Mouse (Mus musculus) kidney, postnatal 36 days (tissue): ENCODE data around the gene Gna13.

Source experiments
- DNase-seq, 2 experiments: peaks; one replicate each; pipeline ENCODE4 v3.0.0; 2021 to 2022; ENCODE audit warnings: mixed read lengths in 2 of 2

Gene Gna13

DNA sequence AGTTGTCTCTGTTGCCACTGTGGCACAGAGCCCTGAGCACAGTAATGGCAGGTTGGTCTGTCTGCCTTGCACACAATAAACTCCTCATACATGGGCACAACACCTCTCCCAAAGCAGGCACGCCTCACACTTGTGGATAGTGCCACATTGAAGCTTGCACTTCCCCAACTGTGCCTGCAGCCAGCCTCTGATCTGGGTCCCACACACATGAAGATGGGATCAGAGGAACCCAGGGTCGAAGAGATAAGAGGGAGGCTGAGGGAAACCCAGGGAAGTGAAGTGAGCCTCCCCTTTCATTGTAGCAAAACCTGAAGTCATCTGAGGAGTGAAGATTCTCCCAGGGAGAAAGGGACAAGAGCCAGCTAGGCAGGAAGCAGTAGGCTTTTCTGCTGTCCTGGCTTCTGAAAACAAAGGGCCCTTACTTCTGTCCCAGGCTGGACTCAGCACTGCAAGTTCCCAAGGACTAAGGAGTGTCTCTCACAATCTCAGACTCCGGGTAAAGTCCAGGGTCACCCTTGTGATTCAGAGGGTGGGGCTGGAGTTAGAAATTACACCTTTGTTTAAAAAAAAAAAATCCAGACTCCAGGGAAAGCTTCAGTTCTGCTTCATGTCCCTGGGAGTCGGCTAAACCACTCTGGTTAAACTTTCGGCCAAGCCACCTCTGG, 12.8 kb upstream of the Gna13 start:
- peak; percentile 76 to 85 for DNase-seq

DNA sequence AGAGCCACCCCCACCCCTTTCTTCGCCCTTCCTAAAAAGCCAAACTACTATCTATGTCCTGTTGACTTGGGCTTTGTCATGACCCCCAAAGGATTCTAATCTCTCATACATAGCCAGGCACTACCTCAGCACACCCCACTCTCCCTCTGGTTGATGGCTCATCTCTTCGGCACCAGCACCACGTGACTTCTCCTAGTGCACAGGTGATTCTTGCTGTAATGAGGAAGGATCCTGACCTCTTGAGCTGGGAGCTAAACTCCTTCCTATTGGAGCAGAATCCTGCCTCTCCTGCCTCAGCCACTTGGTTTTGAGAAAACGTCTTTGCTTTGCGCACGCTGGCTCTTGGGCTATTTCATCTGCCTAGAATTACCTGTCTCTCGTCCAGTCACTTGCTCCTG, 12.3 kb upstream of the Gna13 start:
- peak; percentile 57 to 60 for DNase-seq

DNA sequence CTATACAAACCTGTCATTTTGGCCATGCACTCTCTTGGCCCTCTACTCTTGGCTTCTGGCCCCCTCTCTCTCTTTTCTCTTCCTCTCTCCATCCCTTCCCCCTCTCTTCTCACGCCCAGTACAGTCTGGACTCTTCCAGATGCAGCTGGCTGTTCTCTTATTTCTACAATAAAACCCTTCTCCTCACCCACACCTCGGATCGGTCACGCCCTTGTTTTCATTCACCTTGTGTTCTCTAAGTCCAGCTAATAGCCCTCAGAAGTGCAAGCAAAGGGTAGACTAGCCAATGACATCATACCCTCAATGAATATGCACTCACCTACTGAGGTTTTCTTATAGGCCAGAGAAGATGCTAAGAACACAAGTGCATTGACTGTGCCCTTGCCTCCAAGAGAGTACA, 11.1 kb upstream of the Gna13 start:
- DNase-seq, result no peak

DNA sequence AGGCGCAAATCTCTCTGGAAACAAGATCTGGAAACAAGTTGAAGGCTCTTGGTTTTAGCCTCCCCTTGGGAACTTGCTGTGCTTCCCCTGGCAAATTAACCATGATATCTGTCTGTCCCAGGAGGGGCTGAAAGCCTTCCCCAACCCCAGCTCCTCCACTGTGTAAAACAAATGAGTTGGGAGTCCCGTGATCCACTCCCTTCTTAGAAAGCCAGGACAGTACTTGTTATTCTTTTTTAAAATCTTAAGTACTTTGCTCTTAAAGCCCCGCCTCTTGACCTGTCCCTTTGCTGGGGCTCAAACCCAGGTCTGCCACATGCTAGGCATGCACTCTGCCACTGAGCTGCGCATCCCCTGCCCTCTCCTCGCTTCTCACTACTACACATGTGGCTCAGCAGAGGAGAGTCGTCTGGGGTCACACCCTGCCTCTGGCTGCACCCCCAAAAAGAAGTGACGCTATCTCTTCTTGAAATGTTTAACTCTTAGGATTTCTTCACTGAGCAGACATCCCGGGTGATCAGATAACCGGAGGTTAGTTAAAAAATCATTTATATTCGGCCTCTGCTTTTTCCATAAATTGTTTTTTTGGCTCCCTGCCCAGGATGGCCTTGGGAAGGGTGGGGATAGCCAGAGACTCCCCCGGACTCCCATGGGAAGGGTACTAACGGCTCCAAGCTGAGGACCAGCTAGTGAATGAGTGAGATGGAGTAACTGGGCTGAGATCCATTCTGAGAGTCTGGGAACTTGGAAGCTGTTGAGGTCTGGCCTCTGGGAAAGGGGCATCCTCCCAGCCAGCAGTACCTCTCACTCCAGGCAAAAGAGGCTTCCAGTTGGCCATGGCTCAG, 9.0 kb upstream of the Gna13 start:
- no peak for DNase-seq

DNA sequence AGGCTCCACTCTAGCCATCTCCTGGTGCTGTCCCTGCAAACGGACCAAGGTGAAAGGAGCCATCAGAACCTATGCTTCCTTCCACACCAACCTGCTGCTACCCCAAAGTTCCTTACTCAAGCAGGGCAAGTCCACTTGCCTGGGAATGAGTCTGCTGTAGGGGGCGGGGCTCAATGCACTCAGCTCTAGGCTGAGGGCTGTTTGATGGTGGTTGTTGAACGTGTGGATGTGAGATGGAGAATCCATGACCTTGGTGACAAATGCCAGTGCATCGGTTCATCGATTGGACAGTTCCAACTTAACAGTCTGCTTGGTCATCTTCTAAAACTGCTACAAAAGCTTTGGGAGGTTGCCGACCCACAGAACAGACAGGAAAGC, 8.4 kb upstream of the Gna13 start:
- DNase-seq, result no peak

DNA sequence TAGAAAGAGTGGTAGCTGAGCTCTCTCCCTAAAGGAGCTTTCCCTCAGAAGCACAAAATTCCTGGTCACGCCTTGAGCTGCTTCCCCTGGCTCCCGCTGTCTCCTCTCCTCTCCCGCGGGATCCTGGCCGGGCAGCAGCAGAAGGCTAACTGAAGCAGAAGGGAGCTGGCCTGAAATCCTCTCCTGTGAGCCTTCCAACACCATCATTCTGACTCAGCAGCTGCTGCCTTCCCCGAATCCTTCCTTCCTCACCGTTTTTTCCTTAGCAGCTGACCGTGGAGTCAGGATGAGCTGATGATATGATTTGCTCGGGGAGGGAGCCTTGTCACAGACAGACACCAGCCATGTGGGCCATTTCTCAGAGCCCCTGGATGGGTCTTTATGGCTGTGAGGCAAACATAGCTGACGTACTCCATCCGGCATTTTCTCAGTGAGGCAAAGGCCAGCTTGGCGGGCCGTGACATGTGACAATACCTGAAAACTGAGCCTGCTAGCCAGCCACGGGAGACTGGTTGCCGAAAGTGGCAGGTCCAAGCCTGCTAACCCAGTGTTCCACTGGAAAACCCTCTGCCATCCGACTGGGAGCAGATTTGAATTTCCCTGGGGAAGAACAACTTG, 6.8 kb upstream of the Gna13 start:
- peak in 1 of 2 experiments; percentile 48 for DNase-seq

DNA sequence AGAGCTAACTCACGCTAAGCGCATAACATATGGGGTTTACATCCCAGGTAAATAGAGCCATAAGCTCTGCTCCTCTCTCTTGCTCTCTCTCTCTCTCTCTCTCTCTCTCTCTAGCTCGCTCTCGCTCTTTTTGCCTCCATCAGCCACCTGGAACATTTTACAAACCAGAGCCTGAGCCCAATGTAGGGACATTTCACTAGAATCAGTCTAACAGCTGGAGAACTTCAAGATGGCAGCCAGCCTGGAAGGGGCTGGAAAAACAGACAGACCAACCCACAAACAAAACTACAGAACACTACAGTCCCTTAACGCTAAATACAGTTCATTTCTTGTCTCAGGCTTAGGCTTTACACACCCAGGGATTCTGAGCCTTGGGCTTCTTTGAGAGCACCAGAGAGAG, 5.5 kb upstream of the Gna13 start:
- no peak for DNase-seq

DNA sequence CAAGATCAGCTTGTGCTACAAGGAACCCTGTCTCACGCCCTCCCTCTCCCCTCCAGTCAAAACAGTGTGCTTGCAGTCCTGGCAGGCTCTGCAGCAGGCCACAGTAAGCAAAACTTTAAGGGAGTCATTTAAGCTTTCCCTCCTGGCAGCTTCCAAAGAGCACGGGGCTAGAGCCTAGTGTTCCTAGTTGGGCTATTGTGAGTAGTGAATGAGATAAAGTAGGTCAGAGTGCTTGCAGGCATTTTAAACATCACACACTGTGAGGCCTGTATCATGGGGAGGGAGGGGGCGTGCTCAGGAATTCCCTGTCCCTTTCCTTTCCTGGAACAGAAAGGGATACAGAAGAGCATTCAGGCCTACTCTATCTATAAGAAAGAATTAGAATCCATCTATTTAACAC, 4.1 kb upstream of the Gna13 start:
- DNase-seq, result no peak

DNA sequence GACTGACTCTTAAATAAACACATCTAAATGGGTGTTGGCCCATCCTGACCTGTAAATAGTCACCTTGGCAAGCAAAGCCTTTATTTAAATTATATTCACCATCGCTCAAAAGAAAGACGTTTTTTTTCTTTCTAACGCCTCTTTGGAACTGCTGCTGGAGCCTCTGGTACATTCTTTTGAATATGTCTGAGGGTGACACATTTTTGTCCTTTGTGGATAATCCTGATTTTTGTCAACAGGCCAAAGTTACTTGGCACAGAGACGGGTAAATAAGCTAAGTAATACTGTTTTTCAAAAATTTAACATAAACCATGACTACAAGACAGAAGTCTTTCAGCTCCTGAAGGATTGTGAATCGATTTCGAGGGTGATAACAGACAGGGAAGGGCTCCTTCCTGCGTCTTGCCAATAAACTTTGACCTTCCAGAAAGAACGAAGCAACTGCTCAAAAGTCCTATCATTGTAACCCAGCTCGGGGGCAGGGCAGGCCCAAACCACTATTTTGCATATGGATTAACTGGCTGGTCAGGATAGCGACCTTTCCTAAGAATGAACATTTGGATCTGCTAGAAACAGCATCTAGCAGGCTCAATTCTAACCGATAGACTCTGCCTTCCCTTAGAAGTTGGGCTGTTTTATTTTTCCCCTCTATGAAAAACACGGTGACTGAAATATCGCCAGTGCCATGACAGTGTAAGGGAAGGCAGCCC, 3.4 kb upstream of the Gna13 start:
- no peak for DNase-seq

DNA sequence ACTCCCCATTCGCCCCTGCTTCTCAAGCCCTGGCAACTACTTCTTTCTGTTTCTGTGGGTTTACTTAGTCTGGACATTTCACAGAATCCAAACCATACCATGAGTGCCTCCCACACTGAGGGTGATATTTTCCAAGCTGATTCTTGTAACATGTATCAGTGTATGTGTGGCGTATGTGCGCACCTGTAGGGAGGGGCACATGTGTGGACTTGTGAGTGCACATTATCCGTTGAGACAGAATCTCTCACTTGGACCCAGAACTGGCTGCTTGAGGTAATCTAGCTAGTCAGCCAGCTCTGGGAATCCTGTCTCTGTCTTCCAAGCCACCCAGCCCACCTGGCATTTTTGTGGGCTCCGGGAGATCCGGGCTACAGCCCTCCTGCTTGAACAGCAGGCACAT, 2.5 kb upstream of the Gna13 start:
- DNase-seq, result no peak

DNA sequence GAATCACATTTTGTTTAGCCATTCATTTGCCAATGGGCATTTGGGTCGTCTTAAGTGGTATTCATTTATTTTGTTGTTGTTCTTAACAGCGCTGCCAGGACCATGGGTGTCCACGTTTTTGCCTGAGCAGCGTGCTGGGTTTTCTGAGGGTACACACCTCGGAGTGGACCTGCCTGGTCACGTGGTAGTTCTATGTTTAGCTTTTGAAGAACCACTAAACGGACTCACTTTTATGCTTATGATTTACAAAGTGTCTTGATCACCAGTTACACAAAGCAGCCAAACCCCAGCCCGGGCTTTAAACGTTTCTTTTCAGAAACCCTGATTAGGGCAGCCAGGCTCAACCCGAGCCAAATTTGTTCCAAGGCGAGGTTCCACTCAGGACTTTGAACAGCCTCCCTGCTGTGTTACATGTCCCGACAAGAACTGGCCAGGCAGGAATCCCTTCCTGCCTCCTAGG, 2.0 kb upstream of the Gna13 start:
- peak; percentile 63 to 68 for DNase-seq

DNA sequence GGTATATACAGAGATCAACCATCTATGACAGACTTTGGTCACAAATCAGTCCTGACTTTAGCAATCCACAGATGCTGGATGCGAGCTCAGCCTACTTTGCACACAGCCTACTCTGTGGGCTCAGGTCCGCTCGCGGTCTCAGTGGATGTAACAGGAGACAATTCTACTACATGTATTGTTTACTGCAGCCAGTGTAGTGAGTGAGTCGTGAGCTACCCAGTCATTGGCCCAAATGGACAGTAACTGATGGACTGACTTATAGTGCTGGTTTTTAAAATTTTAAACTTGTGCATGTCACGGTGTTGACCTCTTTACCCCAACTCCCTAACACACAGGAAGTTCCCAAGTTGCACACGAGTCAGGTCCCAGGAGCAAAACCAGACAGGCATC, 1.4 kb upstream of the Gna13 start:
- DNase-seq, result no peak

DNA sequence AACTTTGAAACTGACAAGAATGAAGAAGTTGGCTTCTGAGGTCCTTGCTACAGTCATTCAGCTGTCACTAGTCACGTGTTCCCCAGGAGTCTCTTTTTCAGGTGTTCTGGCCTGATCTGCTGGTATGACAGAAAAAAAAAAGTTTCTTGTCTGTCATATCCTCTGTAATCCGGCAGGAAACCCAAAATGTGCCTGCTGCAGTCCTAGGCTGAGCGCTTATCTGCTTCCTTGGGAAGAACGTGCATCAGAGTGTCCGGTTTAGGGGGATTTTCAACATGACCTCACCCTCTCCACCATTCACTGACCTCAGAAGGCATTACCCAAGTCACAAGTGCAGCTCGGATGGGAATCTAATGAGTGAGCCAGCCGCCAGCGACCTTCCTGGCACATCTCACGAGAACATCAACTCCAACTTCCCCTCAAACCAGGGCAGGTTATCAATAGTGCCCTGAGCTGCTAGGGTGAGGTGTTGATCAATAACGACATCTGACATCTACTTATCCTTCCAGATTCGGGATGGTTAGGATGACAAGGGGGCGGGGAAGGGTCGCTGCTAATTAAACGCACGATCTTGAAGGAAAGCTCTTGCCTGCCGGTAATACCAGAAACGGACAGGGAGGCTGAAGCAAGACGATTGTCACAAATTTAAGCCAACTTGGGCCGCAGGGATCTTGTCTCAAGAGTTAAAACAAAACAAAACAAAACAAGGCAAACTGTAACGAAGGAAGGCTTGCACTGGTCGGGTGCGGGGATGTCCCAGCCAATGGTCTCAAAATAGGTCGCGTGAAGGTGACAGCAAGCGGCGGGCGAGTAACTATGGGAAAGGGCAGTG, 784 bp upstream of the Gna13 start:
- peak; percentile 53 to 54 for DNase-seq

DNA sequence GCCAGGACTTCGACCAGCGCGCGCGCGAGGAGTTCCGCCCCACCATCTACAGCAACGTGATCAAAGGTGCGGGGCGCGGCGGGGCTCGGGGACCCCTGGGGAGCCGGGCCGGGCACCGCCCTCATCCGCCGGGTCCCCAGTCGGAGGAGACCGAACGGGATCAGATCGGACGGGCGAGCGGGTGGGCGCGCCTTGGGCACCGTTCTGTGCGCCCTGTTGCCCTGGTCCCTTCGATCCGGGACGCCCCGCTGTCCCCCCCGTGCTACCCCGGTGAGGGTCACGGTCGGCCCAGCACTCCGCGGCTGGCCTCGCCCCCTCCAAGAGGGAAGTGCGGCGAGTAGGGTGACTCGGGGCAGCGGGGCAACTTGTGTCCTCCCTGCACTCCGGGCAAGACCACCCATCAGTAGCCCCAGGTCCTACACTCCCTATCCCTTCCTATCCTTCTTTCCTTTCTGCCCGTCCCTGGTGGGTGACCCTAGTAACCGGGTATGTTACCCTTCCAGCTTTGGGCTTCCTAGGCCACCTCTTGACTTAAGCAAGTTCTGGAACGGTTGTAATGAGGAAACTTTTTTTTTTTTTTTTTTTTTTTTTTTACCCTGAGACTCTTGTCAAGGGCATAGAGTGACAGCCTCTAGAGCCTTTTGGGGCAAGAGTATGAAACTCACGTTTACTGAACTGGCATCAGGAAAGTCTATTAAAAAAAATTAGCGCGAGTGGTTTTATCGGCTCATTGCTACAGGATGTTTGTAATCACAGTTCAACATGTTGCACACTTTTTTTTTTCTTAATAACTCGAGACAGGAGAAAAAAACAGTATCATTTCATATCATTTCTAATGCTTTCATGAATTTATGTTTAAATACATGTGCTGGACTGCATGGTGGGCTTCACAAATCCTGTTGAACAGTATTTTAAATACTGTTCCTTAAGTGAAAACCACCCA, 831 bp downstream of the Gna13 start:
- peak in 1 of 2 experiments; percentile 65 for DNase-seq

DNA sequence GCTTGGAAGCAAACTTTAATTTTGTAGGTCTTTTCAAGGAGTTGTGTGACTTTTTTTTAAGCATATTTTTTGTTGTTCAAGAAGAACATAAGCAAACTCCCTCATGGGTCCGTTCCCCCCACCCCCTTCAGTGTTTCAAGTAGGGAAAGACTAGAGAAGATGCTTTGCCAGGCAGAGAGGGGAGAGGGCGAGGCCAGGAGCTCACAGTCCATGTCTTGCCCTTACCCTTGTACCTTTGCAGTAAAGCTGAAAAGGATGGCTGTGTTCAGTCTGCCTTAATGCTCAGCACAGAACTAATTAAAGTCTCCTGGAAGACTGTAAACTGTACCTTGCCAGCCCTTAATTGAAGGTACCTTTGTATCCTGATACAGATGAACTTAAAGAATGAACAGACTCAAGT, 1.7 kb downstream of the Gna13 start:
- DNase-seq, result peak in 1 of 2 experiments; percentile 59

DNA sequence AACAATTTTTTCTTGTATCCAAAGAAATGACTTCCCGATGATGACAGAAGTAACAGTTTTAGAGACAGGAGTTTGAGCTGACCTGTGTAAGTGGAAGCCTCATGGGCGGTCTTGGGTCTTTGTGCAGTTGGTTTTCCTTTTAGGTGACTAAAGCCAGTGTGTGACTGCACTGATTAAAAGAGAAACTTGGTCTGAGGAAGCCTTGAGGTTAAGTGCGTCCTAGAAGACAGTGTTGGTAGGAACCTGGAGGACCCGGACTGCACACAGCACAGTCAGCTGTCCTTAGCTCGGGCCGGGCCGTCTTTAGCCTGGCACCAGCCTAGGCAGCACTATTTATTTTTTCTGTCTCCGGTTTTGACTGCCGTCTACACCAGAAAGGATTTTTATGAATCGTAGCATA, 2.2 kb downstream of the Gna13 start:
- DNase-seq, result no peak

DNA sequence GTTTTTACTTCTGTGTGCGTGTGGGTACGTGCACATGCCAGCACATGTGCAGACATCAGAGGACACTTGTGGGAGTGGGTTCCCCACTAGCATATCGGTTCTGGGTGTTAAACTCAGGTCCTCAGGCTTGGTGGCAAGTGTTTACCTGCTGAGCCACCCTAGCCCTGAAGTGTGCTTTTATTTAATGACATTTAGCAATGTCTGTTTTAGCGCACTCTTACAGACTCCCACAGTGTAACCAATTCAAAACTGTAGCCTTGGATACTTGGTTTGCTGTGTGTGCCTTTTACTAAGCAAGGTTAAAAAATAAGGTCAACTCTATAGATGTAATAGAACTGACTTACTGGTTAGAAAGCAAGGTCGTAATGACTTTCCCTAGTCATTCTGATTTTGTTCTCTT, 3.2 kb downstream of the Gna13 start:
- no peak for DNase-seq

DNA sequence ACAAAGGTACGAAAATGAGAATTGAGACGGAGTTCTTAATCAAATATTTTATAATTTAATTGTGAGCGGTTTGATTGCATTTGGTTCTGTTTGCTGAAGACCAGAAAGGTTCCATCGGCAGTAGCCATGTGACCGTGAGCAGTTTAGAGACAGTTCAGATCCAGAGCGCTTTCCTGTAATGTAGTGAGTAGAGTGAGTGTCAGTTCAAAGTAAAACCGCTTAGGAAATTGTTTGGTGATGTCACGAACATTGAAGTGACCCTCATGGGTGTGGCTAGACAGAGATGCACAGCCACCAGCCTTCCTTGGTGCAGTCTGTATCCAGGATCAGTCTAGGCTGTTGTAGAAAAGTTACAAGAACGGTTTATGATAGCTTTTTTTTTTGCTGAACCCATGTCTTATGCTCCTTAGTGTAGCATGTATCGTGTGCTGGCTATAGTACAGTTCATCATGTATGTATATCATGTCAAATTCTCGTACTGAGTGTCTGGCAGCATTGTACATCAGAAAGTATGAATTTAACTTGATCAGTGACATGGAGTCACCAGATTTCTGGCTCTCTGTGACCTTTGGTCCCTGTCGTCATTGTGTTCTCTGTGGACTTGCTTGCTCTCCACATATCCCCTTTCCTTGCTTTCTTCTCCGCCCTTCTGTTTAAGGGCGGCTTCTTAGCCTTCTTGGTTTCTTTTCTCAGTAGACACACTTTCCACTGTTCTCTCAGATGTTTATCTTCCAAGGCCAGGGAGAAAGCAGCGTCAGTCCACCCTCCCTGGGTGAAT, 4.4 kb downstream of the Gna13 start:
- peak; percentile 52 to 57 for DNase-seq

DNA sequence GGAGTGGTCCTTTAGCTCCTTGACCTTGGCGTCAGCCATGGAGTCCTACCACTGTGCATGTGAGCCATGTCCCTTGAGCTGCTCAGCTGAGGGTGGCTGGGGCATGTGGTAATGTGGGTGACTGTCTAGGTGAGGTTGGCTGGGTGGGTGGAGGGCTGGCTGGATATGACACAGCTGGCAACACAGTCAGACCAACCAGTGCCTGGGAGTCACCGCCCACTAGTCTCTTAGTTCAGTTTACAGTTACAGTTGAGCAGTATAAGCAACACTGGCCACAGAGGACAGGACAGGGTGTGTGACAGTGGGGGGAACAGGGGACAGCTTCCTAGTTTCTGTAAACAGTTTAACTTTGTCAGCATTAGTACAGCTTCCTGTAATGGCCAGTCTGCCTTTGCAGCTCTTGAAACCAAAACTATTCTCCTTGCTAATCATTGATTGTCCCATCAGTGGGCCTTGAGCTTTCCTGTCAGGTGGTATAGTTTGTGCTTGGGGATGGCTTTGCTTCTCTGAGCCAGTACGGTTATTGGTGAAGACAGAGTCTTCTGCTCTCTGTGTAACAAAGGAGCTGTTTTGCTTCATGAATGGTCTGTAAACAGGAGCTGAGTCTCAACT, 6.5 kb downstream of the Gna13 start:
- peak in 1 of 2 experiments; percentile 58 for DNase-seq

DNA sequence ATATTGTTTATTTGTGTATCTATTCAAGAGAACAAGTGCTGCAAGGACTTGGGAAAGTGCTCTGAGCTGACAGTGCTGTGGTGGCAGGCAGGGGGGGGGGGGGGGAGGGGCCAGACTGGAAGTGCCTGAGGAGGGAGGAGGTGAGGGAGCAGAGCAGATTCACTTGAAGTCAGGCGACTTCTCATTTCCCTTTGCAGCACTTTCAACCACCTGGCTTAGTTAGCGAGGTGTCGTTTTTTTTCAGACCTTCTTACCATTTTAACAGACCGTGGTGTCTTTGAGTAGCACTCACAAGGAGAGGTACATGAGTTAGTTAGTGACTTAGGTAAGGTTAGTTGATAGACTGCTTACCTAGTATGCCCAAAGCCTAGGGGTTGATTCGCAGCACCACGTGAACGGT, 12.8 kb downstream of the Gna13 start:
- no peak for DNase-seq
